Mouse (Mus musculus) kidney, adult 2 months (tissue): ENCODE measurements around the gene Pnpla8.

ENCODE experiments used
- CTCF ChIP-seq: fragments of 200-500 bp; conservative IDR thresholded peaks from 2 replicates; pipeline ENCODE4 v1.5.1; 2011; ENCODE audit warnings: low read depth, mild to moderate bottlenecking, control low read depth, low read length, moderate library complexity, mixed read lengths; ENCODE audit not compliant: insufficient read depth, insufficient read length
- POLR2A ChIP-seq: fragments of 200-500 bp; IDR thresholded peaks from one replicate; pipeline ENCODE4 v1.6.1; 2011; ENCODE audit warnings: low read depth, low read length, control low read depth

DNA sequence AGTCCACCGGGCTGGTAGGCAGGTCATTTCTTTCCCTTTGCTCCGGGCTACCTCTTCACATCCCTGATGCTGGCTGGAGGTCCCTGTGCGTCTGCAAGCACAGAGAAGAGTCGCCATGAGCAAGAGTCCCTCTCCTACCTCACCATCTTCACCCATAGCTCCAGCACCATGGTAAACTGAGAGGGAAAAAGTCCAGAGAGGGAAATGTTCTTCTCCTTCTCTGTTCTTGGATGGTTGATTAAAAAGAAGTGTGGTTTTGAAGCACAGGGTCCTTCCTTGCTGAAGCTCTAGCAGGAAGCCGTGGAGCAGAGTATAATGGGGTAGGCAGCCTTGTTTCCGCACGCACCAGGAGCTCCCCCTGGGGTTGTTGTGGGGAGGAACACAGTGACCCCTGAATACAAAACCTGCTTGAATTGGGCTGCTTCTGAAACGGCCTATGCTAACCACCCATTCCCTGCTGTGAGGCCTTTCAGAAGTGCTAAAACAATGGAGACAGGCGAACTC, 109.1 kb downstream of the Pnpla8 start:
- TF ChIP-seq CTCF (no peak), POLR2A (no peak)
